Mouse (Mus musculus): ENCODE data around the gene Trp53tg5. TPM values are rescaled to one million over a fixed set of nuclear protein-coding genes. Genes with fewer than 3 reads are reported as not detected.

The Trp53tg5 gene
- polyA plus RNA-seq, 1 experiment from 2014 or later, result not detected

GRCm38 (mm10) chr2:164441155-164441554 lies 32.4 kb downstream of the Trp53tg5 start:
- H3K4me1 ChIP-seq (ENCODE audit: control insufficient read depth, insufficient read depth, low read length), result peaks cover 39% of the 10 kb centered on the region
- H3K27ac ChIP-seq (ENCODE audit: low read depth, low read length), result no peak overlapping the region
- H3K27me3 ChIP-seq (ENCODE audit: control insufficient read depth, insufficient read depth, low read length), result no peaks in the 10 kb centered on the region
- no peak for ATAC-seq (ENCODE audit: low FRiP score, low TSS enrichment)
- peak overlapping the region; percentile 64 for H3K4me2 ChIP-seq (replicated peaks; ENCODE audit: low read depth, low read length)
- H3K9ac ChIP-seq (ENCODE audit: low read depth, low read length), result peak overlapping the region; percentile 5; the same call in 1 of the 2 replicates
- no peaks in the 10 kb centered on the region for H3K9me3 ChIP-seq (ENCODE audit: control insufficient read depth, low read length)
- H3K4me3 ChIP-seq (ENCODE audit: low read length), result peak overlapping the region; percentile 78
- 24% methylated on average over 8 of the region's 8 CpGs for WGBS
- no peaks in the 10 kb centered on the region for H3K36me3 ChIP-seq (ENCODE audit: control insufficient read depth, insufficient read depth, low read length)

- H3K4me2 ChIP-seq (replicated peaks; ENCODE audit: low read depth, low read length), result 0 out of 2 replicates have a peak overlapping the region, but pooled peaks have one; percentile 17
- no peak for ATAC-seq (ENCODE audit: low FRiP score, low TSS enrichment)
- no peak overlapping the region for H3K4me3 ChIP-seq (ENCODE audit: low read length)
- H3K9me3 ChIP-seq (ENCODE audit: control insufficient read depth, low read length), result no peaks in the 10 kb centered on the region
- no peak overlapping the region for H3K9ac ChIP-seq (ENCODE audit: low read depth, low read length)
- no peaks in the 10 kb centered on the region for H3K36me3 ChIP-seq (ENCODE audit: control insufficient read depth, insufficient read depth, low read length)
- H3K27ac ChIP-seq (ENCODE audit: low read depth, low read length), result no peak overlapping the region
- WGBS, result 63% methylated on average over 5 of the region's 5 CpGs
- H3K27me3 ChIP-seq (ENCODE audit: control insufficient read depth, insufficient read depth, low read length), result no peaks in the 10 kb centered on the region
- peaks cover 46% of the 10 kb centered on the region for H3K4me1 ChIP-seq (ENCODE audit: control insufficient read depth, insufficient read depth, low read length)
These were observed 33.2 kb downstream of the Trp53tg5 start for GRCm38 (mm10) chr2:164440314-164440713.

GRCm38 (mm10) chr2:164439001-164439421 lies 34.5 kb downstream of the Trp53tg5 start:
- no peak for ATAC-seq (ENCODE audit: low FRiP score, low TSS enrichment)
- Histone ChIP-seq H3K36me3 (ENCODE audit: control insufficient read depth, insufficient read depth, low read length) (no peaks in the 10 kb centered on the region), H3K27ac (ENCODE audit: low read depth, low read length) (peak overlapping the region; percentile 53; the same call in 1 of the 2 replicates), H3K4me1 (ENCODE audit: control insufficient read depth, insufficient read depth, low read length) (peaks cover 59% of the 10 kb centered on the region), H3K9ac (ENCODE audit: low read depth, low read length) (no peak overlapping the region), H3K4me2 (replicated peaks; ENCODE audit: low read depth, low read length) (peak overlapping the region; percentile 29; the same call in 1 of the 2 replicates), H3K4me3 (ENCODE audit: low read length) (no peak overlapping the region), H3K9me3 (ENCODE audit: control insufficient read depth, low read length) (no peaks in the 10 kb centered on the region), H3K27me3 (ENCODE audit: control insufficient read depth, insufficient read depth, low read length) (no peaks in the 10 kb centered on the region)
- WGBS, result 68% methylated on average over 3 of the region's 3 CpGs

- Histone ChIP-seq H3K4me3 (ENCODE audit: low read length) (no peak overlapping the region), H3K4me1 (ENCODE audit: control insufficient read depth, insufficient read depth, low read length) (peaks cover 66% of the 10 kb centered on the region), H3K4me2 (replicated peaks; ENCODE audit: low read depth, low read length) (peak overlapping the region; percentile 29), H3K9ac (ENCODE audit: low read depth, low read length) (no peak overlapping the region), H3K27ac (ENCODE audit: low read depth, low read length) (peak overlapping the region; percentile 53), H3K27me3 (ENCODE audit: control insufficient read depth, insufficient read depth, low read length) (no peaks in the 10 kb centered on the region), H3K36me3 (ENCODE audit: control insufficient read depth, insufficient read depth, low read length) (no peaks in the 10 kb centered on the region), H3K9me3 (ENCODE audit: control insufficient read depth, low read length) (no peaks in the 10 kb centered on the region)
- WGBS, result 25% methylated on average over 8 of the region's 8 CpGs
- ATAC-seq (ENCODE audit: low FRiP score, low TSS enrichment), result no peak
These were observed 35.3 kb downstream of the Trp53tg5 start for GRCm38 (mm10) chr2:164438257-164438656.

- no peaks in the 10 kb centered on the region for H3K27me3 ChIP-seq (ENCODE audit: control insufficient read depth, insufficient read depth, low read length)
- 11% methylated on average over 6 of the region's 6 CpGs for WGBS
- no peaks in the 10 kb centered on the region for H3K36me3 ChIP-seq (ENCODE audit: control insufficient read depth, insufficient read depth, low read length)
- H3K9ac ChIP-seq (ENCODE audit: low read depth, low read length), result no peak overlapping the region
- no peak for ATAC-seq (ENCODE audit: low FRiP score, low TSS enrichment)
- no peaks in the 10 kb centered on the region for H3K9me3 ChIP-seq (ENCODE audit: control insufficient read depth, low read length)
- no peak overlapping the region for H3K4me3 ChIP-seq (ENCODE audit: low read length)
- peak overlapping the region; percentile 22 for H3K4me2 ChIP-seq (replicated peaks; ENCODE audit: low read depth, low read length)
- H3K4me1 ChIP-seq (ENCODE audit: control insufficient read depth, insufficient read depth, low read length), result peaks cover 72% of the 10 kb centered on the region
- H3K27ac ChIP-seq (ENCODE audit: low read depth, low read length), result peak overlapping the region; percentile 79; the same call in 1 of the 2 replicates
These were observed 35.8 kb downstream of the Trp53tg5 start for GRCm38 (mm10) chr2:164437710-164438109.

GRCm38 (mm10) chr2:164436961-164437360 lies 36.6 kb downstream of the Trp53tg5 start:
- Histone ChIP-seq H3K4me1 (ENCODE audit: control insufficient read depth, insufficient read depth, low read length) (peaks cover 79% of the 10 kb centered on the region), H3K4me2 (replicated peaks; ENCODE audit: low read depth, low read length) (peak overlapping the region; percentile 18; the same call in 1 of the 2 replicates), H3K27ac (ENCODE audit: low read depth, low read length) (peak overlapping the region; percentile 87), H3K4me3 (ENCODE audit: low read length) (no peak overlapping the region), H3K9me3 (ENCODE audit: control insufficient read depth, low read length) (no peaks in the 10 kb centered on the region), H3K36me3 (ENCODE audit: control insufficient read depth, insufficient read depth, low read length) (no peaks in the 10 kb centered on the region), H3K9ac (ENCODE audit: low read depth, low read length) (no peak overlapping the region), H3K27me3 (ENCODE audit: control insufficient read depth, insufficient read depth, low read length) (no peaks in the 10 kb centered on the region)
- ATAC-seq (ENCODE audit: low FRiP score, low TSS enrichment), result peak; percentile 63
- WGBS, result 18% methylated on average over 3 of the region's 3 CpGs

GRCm38 (mm10) chr2:164436215-164436913 lies 37.2 kb downstream of the Trp53tg5 start:
- H3K4me2 ChIP-seq (replicated peaks; ENCODE audit: low read depth, low read length), result peak overlapping the region; percentile 18
- WGBS, result 9% methylated on average over 8 of the region's 8 CpGs

GRCm38 (mm10) chr2:164435216-164436090 lies 38.1 kb downstream of the Trp53tg5 start:
- no peaks in the 10 kb centered on the region for H3K9me3 ChIP-seq (ENCODE audit: control insufficient read depth, low read length)
- H3K36me3 ChIP-seq (ENCODE audit: control insufficient read depth, insufficient read depth, low read length), result no peaks in the 10 kb centered on the region
- peak overlapping the region; percentile 8; the same call in 1 of the 2 replicates for H3K9ac ChIP-seq (ENCODE audit: low read depth, low read length)
- H3K27me3 ChIP-seq (ENCODE audit: control insufficient read depth, insufficient read depth, low read length), result no peaks in the 10 kb centered on the region
- peaks cover 86% of the 10 kb centered on the region for H3K4me1 ChIP-seq (ENCODE audit: control insufficient read depth, insufficient read depth, low read length)
- no peak overlapping the region for H3K4me3 ChIP-seq (ENCODE audit: low read length)
- ATAC-seq (ENCODE audit: low FRiP score, low TSS enrichment), result no peak
- H3K27ac ChIP-seq (ENCODE audit: low read depth, low read length), result peak overlapping the region; percentile 20; the same call in 1 of the 2 replicates
- H3K4me2 ChIP-seq (replicated peaks; ENCODE audit: low read depth, low read length), result no peak overlapping the region
- 18% methylated on average over 5 of the region's 5 CpGs for WGBS

More at GRCm38 (mm10) chr2:164436215-164436913, 37.2 kb downstream of the Trp53tg5 start:
- H3K27ac ChIP-seq (ENCODE audit: low read depth, low read length), result peak overlapping the region; percentile 87
- no peaks in the 10 kb centered on the region for H3K36me3 ChIP-seq (ENCODE audit: control insufficient read depth, insufficient read depth, low read length)
- peaks cover 82% of the 10 kb centered on the region for H3K4me1 ChIP-seq (ENCODE audit: control insufficient read depth, insufficient read depth, low read length)
- peak overlapping the region; percentile 28; the same call in 1 of the 2 replicates for H3K9ac ChIP-seq (ENCODE audit: low read depth, low read length)
- H3K27me3 ChIP-seq (ENCODE audit: control insufficient read depth, insufficient read depth, low read length), result no peaks in the 10 kb centered on the region
- ATAC-seq (ENCODE audit: low FRiP score, low TSS enrichment), result peak; percentile 32; the same call in 1 of the 2 replicates
- no peak overlapping the region for H3K4me3 ChIP-seq (ENCODE audit: low read length)
- no peaks in the 10 kb centered on the region for H3K9me3 ChIP-seq (ENCODE audit: control insufficient read depth, low read length)
